Mouse (Mus musculus): ENCODE results near the gene Olfr221. TPM values are rescaled to one million over a fixed set of nuclear protein-coding genes. Genes with fewer than 3 reads are reported as not detected.

Gene Olfr221
- total and polyA plus RNA-seq, 3 experiments: not detected

GRCm38 (mm10) chr14:52005616-52006015 lies 36.6 kb downstream of the Olfr221 start:
- no peak for DNase-seq

DNA sequence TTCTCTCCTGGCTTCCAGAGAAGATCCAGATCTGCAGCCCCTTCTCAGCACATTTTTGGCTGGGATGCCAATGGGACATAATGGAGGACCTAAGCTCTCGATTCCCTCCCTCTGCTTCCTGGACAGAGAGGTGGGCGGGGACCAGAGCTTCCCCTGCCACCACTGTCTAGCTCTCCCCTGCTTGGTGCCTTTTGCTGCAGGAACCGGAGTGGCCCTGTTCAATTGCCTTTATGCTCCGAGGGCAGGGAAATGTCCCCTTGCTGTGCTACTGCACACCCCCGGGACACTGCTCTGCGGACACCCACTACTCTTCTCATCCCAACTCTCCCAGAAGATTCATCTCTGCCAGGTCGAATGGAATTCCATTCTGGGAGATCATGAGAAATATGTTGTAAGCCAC lies 37.1 kb downstream of the Olfr221 start:
- no peak for DNase-seq

- DNase-seq: no peak
Measured at GRCm38 (mm10) chr14:52003981-52004495, 38.2 kb downstream of the Olfr221 start.

DNA sequence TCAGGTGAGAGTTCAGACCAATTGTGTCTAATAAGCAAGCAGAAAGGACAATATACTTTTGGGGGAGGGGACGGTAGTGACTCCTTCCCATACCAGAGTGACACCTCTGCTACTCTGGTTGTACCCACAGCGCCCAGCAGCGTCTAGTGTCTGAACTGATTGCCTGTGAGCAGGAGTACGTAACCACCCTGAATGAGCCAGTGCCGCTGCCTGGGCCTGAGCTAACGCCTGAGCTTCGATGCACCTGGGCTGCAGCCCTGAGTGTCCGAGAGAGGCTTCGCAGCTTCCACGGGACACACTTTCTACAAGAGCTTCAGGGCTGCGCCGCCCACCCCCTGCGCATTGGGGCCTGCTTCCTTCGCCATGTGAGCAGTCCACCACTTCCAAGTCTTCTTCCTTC lies 44.8 kb downstream of the Olfr221 start:
- DNase-seq: no peak

GRCm38 (mm10) chr14:51996866-51997265 lies 45.4 kb downstream of the Olfr221 start:
- DNase-seq: no peak

- DNase-seq: no peak
Measured at GRCm38 (mm10) chr14:51996231-51996841, 45.9 kb downstream of the Olfr221 start.

GRCm38 (mm10) chr14:51995219-51995871 lies 46.9 kb downstream of the Olfr221 start:
- no peak for DNase-seq

GRCm38 (mm10) chr14:51994453-51994852 lies 47.8 kb downstream of the Olfr221 start:
- no peak for DNase-seq

DNA sequence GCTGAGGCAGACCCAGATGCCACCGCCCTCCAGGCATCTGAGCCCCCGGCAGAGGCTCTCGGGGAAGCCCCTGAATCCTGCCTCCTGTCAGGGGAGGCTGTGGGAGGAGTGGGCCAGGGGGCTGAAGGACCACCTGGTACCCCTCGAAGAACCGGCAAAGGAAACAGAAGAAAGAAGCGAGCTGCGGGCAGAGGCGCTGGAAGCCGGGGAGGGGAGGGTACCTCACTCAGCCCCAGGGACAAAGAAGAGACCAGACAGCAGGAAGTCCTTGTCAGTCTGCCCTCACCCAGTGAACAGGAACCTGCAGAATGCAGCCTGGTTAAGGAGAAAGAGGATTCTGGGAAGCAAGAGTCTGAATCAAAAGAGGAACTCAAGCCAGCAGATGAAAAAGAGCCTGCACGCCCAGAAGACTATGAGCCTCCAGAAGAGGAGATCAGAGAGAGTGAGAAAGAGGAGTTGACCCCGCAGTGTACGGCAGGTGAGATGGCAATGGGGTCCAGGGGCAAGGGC lies 52.7 kb downstream of the Olfr221 start:
- DNase-seq: no peak

DNA sequence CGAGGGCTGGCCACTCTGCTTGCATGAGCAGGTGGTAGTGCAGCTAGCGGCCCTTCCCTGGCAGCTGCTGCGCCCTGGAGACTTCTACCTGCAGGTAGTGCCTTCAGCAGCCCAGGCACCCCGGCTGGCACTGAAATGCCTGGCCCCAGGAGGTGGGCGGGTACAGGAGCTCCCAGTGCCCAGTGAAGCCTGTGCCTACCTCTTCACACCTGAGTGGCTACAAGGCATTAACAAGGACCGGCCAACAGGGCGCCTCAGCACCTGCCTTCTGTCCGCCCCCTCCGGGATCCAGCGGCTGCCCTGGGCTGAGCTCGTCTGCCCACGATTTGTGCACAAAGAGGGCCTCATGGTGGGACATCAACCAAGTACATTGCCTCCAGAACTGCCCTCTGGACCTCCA lies 53.5 kb downstream of the Olfr221 start:
- no peak for DNase-seq

DNA sequence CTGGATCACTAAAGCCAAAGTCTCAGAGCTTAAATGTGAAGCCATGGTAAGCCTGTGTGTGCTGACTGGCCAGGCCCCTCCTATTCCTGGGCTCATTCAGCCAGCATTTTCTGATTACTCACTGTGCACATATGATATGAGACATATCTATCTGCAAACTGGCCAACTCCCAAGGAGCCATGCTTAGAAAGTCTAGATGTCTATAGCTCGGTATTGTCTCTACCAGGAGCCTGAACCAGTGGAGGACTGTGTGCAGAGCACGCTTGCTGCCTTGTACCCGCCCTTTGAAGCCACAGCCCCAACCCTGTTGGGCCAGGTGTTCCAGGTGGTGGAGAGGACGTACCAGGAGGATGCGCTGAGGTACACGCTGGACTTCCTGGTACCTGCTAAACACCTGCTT lies 55.1 kb downstream of the Olfr221 start:
- no peak for DNase-seq

GRCm38 (mm10) chr14:51986153-51986505 lies 56.1 kb downstream of the Olfr221 start:
- no peak for DNase-seq

GRCm38 (mm10) chr14:51985301-51986152 lies 56.7 kb downstream of the Olfr221 start:
- peak; percentile 88 for DNase-seq

- peak; percentile 88 for DNase-seq
Measured at GRCm38 (mm10) chr14:51984247-51985231, 57.7 kb downstream of the Olfr221 start, which contains the start of gene Arhgef40. Gene Arhgef40, plus strand, starts transcription at chr14:51984719.

Other genes with a start within 250 kb of the Olfr221 start
- not detected for gene AY358078, start 242.4 kb downstream of the Olfr221 start, total RNA-seq (2021)
- not detected in 2 replicates for gene AY358078, start 242.4 kb downstream of the Olfr221 start, polyA plus RNA-seq (2012; rRNA removed)
- gene Ear6, start 188.8 kb downstream of the Olfr221 start, total RNA-seq (2021): not detected
- gene Ear6, start 188.8 kb downstream of the Olfr221 start, polyA plus RNA-seq (2012; rRNA removed): not detected in 2 replicates
- gene Mettl17, start 157.6 kb downstream of the Olfr221 start, total RNA-seq (2021): 10 to 100 TPM; 31.0 to 33.4 TPM
- 48.8 and 99.4 TPM in 2 replicates for gene Mettl17, start 157.6 kb downstream of the Olfr221 start, polyA plus RNA-seq (2012; rRNA removed)
- under 1 TPM; 0.45 to 0.58 TPM for gene Slc39a2, start 149.6 kb downstream of the Olfr221 start, total RNA-seq (2021)
- 0.48 and 0.61 TPM in 2 replicates for gene Slc39a2, start 149.6 kb downstream of the Olfr221 start, polyA plus RNA-seq (2012; rRNA removed)
- 100 to 1,000 TPM; 223 to 343 TPM for gene Ndrg2, start 128.3 kb downstream of the Olfr221 start, total RNA-seq (2021)
- gene Ndrg2, start 128.3 kb downstream of the Olfr221 start, polyA plus RNA-seq (2012; rRNA removed): 390 and 417 TPM in 2 replicates
- not detected for gene Tppp2, start 124.0 kb downstream of the Olfr221 start, total RNA-seq (2021)
- not detected in 2 replicates for gene Tppp2, start 124.0 kb downstream of the Olfr221 start, polyA plus RNA-seq (2012; rRNA removed)
- not detected for gene Rnase13, start 119.7 kb downstream of the Olfr221 start, total RNA-seq (2021)
- not detected in 2 replicates for gene Rnase13, start 119.7 kb downstream of the Olfr221 start, polyA plus RNA-seq (2012; rRNA removed)
- 10 to 100 TPM; 39.7 to 56.9 TPM for gene Arhgef40, start 57.7 kb downstream of the Olfr221 start, total RNA-seq (2021)
- 97.8 and 107 TPM in 2 replicates for gene Arhgef40, start 57.7 kb downstream of the Olfr221 start, polyA plus RNA-seq (2012; rRNA removed)
- gene Tmem253, start 26.8 kb downstream of the Olfr221 start, total RNA-seq (2021): 1 to 10 TPM; 1.6 to 2.1 TPM
- gene Tmem253, start 26.8 kb downstream of the Olfr221 start, polyA plus RNA-seq (2012; rRNA removed): 0.36 and 0.83 TPM in 2 replicates
- 10 to 100 TPM; 40.7 to 52.9 TPM for gene Zfp219, start 21.7 kb downstream of the Olfr221 start, total RNA-seq (2021)
- gene Zfp219, start 21.7 kb downstream of the Olfr221 start, polyA plus RNA-seq (2012; rRNA removed): 133 and 156 TPM in 2 replicates
- gene Hnrnpc, start 61.6 kb upstream of the Olfr221 start, total RNA-seq (2021): 100 to 1,000 TPM; 240 to 298 TPM
- 24.4 and 40.6 TPM in 2 replicates for gene Hnrnpc, start 61.6 kb upstream of the Olfr221 start, polyA plus RNA-seq (2012; rRNA removed)
- gene Rpgrip1, start 68.2 kb upstream of the Olfr221 start, total RNA-seq (2021): 1 to 10 TPM in 1 of 2 experiments, under 1 TPM in 1; 0.26 to 1.2 TPM
- 0.33 and 0.55 TPM in 2 replicates for gene Rpgrip1, start 68.2 kb upstream of the Olfr221 start, polyA plus RNA-seq (2012; rRNA removed)
- 10 to 100 TPM; 48.2 to 55.7 TPM for gene Supt16, start 155.0 kb upstream of the Olfr221 start, total RNA-seq (2021)
- gene Supt16, start 155.0 kb upstream of the Olfr221 start, polyA plus RNA-seq (2012; rRNA removed): 3.6 and 4.6 TPM in 2 replicates
- 10 to 100 TPM; 70.7 to 79.1 TPM for gene Chd8, start 215.3 kb upstream of the Olfr221 start, total RNA-seq (2021)
- gene Chd8, start 215.3 kb upstream of the Olfr221 start, polyA plus RNA-seq (2012; rRNA removed): 21.8 and 26.7 TPM in 2 replicates
- 10 to 100 TPM; 51.4 to 58.2 TPM for gene Tox4, start 236.7 kb upstream of the Olfr221 start, total RNA-seq (2021)
- gene Tox4, start 236.7 kb upstream of the Olfr221 start, polyA plus RNA-seq (2012; rRNA removed): 20.2 and 26.3 TPM in 2 replicates
- gene Rab2b, start 237.1 kb upstream of the Olfr221 start, total RNA-seq (2021): 10 to 100 TPM; 39.1 to 48.7 TPM
- 10.7 and 12.4 TPM in 2 replicates for gene Rab2b, start 237.1 kb upstream of the Olfr221 start, polyA plus RNA-seq (2012; rRNA removed)

Data from adrenal gland, adult 2 months (tissue).